Mouse (Mus musculus) B cell, adult 67 days (primary cell): ENCODE results near the gene Fto. TPM values are rescaled to one million over a fixed set of nuclear protein-coding genes. Genes with fewer than 3 reads are reported as not detected.

ENCODE experiments used
- total RNA-seq, 2 experiments: library from RNA; stranded (reverse); gene quantifications; 4 replicates each; pipeline ENCODE4 v1.2.4; 2023

The Fto gene
- total RNA-seq, result 10 to 100 TPM; 46.8 to 60.3 TPM

GRCm38 (mm10) chr8:91312835-91313832, at the start of gene Fto, which contains the start of gene Rpgrip1l:
Gene Fto, plus strand, starts transcription at chr8:91313525.
Gene Rpgrip1l, minus strand, starts transcription at chr8:91313262.

Other genes with a start within 250 kb of the Fto start
- gene Rbl2, start 243.5 kb upstream of the Fto start, total RNA-seq, result 10 to 100 TPM; 70.3 to 74.9 TPM
- 10 to 100 TPM; 19.6 to 23.4 TPM for gene Aktip, start 113.5 kb upstream of the Fto start, total RNA-seq
- gene Rpgrip1l, start 263 bp upstream of the Fto start, total RNA-seq, result 1 to 10 TPM; 4.7 to 6.8 TPM